Mouse (Mus musculus) A20 (cell line): ENCODE data around the gene Gm10188.

Experiments used
- DNase-seq: peaks from one replicate; pipeline ENCODE4 v3.0.0-alpha.2; 2011; ENCODE audit warnings: low read depth, low spot score

Gene Gm10188

DNA sequence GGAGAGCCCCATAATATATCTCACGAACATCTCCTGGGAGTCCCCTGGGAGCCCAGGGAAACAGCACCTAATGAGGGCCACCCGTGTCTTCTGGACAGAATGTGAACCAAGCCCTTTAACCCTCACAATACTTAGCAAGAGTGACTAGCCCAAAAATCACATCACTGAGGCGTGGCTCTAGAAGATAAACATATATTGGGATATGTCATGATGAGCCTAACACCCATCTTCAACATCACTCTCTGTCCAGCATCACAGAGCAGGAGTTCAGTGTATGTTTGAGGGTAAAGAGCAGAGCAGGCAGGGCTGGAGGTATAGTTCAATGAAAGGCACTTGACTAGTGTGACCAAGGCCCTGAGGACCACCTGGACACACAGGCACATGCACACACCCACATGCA is at the start of gene Gm10188:
Gene Gm10188 (minus strand): TSS at position 101 of the 400 bp plus-strand sequence.
- DNase-seq: no peak

DNA sequence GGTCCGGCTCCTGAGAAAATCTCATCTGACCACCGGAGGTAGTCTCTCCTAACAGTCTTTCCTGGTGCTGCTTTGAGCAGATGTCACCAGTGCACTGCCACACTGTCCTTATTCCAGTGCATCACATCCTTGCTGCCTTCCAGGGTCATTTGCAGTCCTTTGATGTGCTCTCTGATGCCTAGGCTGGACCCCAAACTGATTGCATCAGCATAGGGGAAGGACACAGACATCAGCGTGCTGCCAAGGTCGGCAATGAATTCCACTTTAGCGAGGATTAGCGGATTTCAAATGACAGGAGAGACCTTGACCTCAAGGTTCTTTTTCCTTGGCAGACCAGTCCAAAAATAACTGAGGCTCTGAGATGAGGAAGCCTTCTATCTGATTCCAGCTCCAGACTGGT is 47.6 kb upstream of the Gm10188 start:
- no peak for DNase-seq

DNA sequence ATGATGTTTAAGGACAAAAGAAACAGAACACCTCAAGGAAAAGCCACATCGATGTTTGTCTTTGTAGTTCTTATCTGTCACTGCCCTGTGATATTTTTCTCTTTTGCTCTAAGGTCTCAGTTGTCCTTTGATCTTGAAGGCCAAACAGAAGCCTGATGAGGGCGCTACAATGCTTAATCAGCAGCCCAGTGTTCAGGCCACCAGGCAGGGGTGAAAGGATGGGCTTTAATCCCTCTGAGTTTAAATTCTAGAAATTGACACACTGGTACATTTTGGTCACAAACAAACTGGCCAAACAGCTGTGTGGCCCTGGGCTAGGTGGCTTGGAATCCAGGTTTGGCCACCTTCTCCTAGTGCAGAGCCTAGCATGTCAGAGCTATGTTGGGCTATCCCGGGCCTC is 47.1 kb upstream of the Gm10188 start:
- DNase-seq: no peak

DNA sequence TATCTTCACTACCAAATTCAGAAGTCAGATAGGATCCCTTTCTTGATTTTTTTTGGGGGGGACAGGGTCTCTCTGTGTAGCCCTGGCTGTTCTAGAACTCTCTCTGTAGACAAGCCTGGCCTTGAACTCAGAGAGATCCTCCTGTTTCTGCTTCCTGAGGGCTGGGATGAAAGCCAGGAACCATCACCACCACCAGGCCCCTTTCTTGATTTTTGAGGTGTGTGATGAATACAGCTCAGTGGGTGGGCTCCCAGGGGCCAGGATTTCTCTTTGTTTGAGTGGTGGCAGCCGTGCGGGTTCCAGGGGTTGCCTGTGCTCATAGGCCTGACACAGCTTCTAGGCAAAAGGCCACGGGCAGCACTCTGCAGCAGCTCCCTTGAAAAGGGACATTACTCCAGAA is 41.7 kb upstream of the Gm10188 start:
- no peak for DNase-seq

DNA sequence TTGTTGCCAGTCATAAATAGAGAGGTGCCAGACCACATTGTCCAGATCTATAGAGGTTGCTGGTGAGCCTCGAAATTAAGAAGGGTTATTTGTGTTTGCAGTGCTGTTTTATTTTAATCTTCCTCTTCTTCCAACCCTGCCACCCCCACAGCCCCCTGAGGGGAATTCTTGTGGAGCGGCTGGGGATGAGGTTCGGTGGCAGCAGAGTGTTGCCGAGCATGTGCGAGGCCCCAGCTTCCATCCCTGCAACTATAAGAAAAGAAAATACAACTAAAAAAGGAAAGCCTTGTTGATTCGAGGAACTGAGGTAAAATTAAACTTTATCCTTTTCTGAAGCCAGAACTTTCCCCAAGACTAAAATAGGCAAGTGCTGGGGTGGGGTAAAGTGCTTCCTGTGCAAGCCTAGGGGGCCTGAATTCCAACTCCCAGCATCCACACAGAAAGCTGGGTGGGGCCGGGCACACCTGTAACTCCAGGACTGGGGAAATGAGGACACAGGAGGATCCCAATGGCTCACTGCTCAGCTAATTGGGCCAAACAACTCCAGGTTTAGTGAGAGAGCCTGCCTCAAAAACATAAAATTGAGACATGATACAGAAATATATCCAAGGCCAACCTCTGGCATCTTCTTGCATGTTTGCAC is 39.0 kb upstream of the Gm10188 start:
- no peak for DNase-seq

DNA sequence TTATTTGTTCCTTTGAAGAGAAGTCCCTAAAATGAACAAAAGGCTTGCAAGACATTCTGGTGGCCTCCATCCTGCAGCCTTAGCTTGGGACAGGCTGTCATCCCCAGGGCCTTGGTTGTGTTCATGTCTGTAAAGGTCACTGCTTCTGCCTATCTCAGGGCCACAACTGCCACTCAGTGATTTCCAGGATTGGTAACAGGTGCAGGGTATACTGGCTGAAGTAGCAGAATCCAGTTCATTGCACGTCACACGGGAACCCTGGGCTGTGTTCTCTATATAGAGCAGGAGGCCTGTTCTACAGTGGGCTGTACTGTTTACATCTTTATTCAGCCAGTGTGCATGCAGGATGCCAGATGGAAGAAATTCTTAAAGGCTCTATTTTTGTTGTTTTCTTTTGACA is 38.4 kb upstream of the Gm10188 start:
- no peak for DNase-seq

DNA sequence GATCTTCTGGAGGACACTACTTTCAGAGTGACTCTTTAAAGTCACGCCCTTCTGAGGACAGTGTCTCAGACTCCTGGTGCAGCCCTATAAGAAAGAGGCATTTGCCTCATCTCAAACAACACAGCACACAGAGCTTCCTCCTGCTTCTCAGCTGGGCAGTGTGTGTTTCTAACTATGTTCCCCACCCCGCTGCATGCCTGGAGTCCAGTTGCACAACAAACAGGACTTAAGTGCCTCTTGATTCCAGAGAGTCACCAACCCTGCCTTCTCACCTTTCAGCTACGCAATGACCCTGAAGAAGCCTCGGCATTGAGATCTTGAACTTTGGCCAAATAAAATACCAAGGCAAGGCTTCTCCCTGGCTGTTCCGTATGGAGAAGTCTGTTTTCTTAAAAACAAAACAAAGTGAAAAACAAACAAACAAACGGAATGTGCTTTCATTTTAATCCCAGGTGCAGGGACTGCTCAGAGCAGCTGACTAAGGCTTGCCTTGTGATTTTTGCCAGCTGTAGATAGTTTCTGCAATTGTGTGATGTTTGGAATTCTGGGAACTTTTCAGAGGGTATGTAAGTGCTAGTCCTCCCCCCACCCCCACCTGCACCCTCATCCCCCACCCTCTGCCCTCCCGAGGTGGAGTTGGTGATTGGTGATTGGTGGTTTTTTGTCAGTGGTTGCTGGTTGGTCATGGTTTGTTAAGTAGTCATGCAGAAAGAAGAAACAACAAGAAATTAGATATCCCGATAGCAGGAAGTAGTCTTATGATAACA is 37.4 kb upstream of the Gm10188 start:
- no peak for DNase-seq

DNA sequence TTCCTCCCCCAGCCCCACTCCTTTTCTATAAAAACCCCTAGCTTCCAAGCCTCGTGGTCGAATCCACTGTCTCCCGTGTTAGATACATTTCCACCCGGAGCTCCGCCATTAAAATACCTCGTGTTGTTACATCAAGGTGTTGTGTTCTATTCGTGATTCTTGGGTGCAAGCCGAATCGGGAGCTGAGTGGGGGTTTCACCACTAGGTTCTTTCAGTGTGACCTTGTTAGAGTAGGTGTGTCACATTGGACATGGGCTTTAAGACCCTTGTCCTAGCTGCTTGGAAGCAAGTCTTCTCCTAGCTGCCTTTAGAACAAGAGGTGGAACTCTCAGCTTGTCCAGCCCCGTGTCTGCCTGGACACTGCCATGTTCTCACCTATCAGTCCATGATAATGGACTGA is 36.4 kb upstream of the Gm10188 start:
- DNase-seq: no peak

DNA sequence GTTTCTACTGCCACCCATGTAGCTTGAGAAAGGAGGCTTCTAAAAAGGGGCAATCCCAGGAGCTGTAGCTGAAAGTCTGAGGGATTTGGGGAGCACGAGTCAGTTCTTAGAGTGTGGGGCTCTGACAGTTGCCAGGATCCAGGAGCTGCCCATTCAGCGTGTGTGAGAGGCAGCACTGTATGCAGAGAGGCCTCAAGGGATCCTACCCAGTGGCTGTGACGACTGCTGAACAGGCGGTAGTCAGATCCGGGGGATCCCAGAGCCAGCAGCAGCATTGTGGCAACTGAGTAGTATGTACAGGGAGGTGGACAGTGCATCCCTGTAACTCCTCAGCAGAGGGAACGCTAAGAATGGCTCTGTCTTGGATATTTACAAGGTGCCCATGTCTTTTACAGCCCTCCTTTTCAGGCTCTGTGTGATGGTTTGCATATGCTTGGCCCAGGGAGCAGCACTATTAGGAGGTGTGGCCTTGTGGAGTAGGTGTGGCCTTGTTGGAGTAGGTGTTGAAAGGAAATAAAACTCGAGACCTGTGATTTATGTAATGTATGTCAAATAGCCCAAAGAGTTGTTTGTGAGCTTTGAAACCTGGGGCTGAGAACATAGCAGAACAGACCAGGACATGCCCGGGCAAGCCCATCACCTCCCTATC is 35.8 kb upstream of the Gm10188 start:
- DNase-seq: peak; percentile 33

DNA sequence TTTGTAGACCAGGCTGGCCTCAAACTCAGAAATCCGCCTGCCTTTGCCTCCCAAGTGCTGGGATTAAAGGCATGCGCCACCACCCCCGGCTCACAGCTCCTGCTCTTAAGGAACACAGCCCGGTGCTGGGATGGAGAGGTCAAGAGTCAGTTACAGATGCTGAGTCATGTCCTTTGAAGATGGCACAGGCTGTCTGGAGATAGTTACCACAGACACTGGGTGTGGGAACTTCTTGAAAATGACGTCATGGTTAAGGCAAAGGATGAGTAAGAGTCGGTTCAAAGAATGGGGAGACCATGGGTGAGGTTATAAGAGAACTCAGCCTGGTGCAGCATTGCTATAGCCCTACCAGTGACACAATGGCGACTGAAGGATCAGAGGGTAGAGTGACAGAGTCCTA is 35.0 kb upstream of the Gm10188 start:
- no peak for DNase-seq

DNA sequence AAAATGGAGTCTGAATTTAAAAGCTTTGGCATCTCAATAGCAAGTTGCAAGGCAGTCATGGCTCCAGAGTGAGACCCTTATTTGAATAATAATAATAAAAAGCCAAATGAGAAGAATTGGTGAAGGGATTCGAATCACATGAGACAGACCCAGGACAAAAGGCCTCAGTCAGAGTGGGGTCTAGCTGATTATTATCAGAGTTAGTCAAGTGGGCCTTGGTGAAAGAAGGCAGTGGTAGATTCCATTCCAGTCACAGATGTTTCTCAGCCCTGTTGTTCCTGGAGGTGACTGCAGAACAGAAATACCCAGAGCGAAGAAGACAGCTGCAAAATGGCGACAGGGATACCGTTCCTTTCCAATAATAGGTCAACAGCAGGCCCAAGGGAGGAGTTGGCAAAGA is 34.1 kb upstream of the Gm10188 start:
- no peak for DNase-seq

DNA sequence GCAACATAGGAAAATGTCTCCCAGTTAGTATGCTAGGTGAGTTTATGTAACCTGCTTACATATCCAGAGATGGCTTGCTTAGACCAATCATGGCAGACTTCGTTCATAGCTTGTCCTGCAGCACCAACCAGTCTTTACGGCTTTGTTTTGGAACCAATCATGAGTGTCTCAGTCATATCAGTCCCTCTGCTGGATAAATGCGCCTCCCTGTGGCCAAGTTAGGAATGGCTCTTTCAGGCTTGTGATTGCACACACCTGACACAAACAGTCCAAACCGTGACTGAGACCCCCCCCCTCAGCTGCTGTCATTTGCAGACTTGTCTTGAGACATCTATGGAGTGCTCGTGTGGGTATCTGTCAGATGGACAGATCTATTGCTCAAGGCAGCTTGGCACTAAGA is 31.5 kb upstream of the Gm10188 start:
- peak; percentile 61 for DNase-seq

DNA sequence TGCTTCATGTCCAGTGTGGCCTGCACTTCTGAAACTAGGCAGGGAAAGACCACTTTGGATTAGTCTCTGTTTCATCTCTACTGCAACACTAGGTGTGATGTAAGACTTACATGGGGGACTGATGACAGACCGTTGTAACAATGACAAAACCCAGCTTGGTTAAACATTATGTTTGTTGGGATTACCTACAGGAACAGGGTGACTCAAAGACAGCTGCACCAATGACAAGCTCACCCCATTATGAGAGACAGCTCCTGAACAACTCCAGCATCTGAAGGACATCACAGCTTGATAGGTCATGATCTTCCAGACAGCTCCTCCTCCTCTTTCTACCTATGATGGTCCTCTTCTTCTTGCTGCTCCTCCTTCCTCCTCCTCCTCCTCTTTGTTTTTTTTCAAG is 30.8 kb upstream of the Gm10188 start:
- DNase-seq: no peak

DNA sequence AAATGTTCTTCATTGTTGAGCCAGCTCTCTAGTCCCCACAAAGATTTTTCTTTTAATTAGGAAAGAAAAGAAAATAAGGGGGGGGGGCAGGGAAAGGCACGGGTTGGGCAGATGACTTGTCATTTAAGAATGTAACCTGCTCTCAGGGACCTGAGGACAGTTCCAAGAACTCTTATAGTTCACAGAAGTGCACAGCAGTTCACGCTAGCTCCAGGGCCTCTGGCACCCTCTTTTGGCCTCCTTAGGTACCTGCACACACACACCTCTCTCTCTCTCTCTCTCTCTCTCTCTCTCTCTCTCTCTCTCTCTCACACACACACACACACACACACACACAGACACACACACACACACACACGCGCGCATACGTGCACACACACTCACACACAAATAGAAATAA is 24.9 kb upstream of the Gm10188 start:
- DNase-seq: peak; percentile 29

DNA sequence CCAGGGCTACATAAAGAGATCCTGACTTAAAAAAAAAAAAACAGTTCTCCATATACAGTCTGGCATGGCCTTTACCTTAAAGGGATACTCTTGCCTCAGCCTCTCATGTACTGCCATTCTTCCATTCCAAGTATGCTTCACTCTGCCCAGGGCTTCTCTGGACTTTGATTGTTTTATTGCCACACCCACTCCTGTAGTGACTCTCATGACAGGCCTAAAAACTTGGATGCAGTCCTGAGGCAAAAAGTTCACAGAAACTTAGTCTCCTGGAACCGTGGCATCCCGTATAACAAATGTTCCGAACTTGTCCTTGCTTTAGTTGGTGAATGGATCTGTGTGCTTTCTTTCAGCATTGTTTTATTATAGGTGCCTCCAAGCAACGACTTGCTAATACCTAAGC is 17.1 kb upstream of the Gm10188 start:
- DNase-seq: no peak

DNA sequence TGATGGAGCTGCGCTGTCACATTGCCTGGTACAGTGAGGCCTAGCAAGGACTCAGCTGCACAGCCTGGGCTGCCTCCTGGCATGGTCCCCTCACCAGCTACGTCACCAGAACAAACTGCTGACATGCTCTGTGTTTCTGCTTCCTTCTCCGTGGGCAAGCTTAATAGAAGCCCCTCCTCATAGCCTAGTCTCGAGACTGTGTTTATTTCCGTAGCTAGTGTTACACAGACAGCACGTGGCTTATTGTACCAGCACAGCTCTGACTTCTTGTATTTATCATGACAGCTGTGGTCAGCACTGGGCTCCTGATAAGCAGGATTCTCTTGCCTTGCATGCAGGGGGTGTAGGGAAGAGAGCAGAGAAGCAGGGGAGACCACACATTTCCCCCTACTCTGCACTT is 16.6 kb upstream of the Gm10188 start:
- no peak for DNase-seq

DNA sequence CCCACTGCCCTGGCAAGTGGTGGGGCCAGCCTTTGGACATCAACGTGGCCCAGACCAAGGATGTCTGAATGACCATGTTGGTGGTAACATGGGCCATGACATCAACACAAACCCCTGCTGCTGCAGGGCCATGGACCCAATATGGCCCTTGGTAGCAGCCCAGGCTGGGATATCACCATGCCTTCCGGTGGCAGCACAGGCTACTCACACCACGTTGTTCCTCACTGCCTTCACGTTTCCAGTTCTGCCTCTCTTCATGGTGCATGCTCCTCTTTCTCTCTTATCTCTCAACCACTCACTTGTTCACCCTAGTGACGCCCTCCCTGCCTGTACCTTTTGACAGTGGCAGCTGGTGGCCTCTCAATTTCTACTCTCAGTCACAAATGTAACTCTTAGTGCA is 15.4 kb upstream of the Gm10188 start:
- DNase-seq: no peak

DNA sequence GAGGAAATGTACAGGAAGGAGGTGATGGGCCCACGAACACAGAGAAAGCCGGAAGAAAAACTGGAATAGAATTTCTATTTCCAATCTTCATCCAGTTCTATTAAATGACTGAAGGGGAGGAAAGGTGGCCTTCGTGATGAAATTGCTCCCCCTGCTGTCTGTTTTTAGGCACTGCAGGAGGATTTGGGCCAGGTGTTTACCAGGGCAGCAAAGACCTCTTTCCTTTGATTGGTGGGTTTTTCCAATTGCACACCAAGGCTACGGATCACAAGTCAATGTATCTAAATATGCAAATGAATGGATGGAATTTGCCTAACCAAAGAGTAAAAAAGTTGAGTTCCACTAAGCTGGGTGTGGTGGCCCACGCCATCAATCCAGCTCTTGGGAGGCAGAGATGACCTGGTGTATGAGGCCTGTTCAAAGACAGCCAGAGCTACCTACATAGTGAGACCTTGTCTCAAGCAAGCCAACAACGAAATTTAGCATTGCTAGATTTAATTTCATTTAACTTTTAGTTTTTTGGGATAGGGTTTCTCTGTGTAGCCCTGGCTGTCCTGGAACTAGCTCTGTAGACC is 8.1 kb upstream of the Gm10188 start:
- peak; percentile 61 for DNase-seq

DNA sequence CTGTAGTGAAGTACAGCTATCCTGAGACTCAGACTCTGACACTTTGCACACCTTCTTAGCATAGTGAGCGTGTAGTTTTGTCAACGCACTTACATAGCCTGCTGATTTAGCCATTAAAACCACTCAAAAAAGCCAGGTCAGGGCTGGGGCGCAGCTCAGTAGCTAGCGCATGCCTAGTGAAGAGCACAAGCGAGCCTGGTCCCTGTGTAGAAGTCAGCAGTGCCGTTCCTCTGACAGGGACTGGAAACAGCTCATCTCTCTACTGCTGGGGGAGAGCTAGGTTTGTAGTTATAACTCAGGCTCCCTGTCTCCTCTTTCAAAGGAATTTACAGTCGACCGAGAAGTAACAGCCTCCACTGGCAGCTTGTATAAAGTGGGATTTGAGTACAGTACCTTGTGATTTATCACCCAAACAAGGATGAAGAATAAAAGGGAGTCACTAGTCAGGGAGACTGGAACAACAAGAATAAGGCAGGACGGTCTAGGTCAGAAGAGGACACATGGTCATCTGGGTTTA is 5.2 kb upstream of the Gm10188 start:
- no peak for DNase-seq

DNA sequence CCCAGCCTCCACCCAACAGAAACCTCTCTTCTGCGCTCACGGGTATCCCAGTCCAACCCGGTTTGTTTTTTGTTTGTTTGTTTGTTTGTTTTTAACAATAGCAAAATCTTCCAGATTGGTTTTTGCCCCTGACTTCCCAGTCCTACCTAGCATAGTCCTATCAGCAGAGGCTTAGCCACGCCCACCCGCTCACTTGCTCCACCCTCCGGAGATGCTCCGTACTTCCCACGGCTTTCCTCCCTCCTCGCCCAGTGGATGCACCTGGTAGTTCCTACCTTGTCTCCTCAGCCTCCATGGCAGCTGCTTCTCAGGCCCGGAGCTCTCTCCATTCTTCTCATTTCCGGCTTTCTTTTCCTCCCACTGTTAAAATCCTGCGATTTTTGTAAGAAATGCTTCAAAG is 4.0 kb upstream of the Gm10188 start:
- DNase-seq: no peak

DNA sequence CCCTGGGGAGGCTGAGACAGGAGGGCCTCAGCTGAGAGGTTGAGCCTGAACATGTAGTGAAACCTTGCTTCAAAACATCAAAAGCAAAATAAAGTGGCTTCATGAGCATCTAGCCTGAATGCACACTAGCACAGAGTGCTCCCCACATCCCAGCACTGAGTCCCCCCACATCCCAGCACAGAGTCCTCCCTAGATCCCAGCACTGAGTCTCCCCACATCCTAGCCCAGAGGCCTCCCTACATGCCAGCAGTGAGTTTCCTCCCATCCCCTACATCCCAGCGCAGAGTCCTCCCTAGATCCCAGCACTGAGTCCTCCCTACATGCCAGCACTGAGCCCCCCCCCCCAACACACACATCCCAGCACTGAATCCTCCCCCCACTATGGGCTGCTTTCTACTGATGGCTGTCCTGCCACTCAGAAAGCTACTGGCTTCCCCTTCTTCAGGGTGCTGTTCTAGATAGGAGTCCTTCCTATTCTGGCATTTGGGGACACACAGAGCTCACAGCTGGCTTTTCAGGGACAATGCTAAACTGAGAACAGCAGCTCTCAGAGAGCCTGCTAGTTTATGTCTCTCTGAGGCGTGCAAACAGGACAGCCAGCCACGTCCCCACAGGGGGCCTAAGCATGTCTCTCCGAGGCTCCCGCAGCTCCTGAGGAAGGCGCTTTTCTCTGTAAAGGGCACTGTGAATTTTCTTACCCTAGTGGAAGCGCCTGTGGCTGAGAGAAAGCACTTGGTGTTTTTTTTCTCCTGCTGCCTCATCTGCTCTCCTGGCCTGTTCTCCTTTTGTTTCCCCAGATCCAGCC is 2.1 kb upstream of the Gm10188 start:
- no peak for DNase-seq
